Mouse (Mus musculus) urinary bladder, adult 2 months (tissue): ENCODE measurements around the gene Cyp2d22. TPM values are rescaled to one million over a fixed set of nuclear protein-coding genes. Genes with fewer than 3 reads are reported as not detected.

Source experiments
- polyA plus RNA-seq: library from polyadenylated mRNA; depleted of rRNA; stranded (reverse); fragments of >200 nt; gene quantifications from 2 replicates; pipeline ENCODE4 v1.2.3, GENCODE M21; 2012; rRNA removed

The Cyp2d22 gene
- polyA plus RNA-seq, 1 experiment, result 56.2 TPM

Other genes with a start within 250 kb of the Cyp2d22 start
- 55.3 and 68.9 TPM in 2 replicates for gene Srebf2, start 233.1 kb downstream of the Cyp2d22 start, polyA plus RNA-seq
- gene Shisa8, start 167.4 kb downstream of the Cyp2d22 start, polyA plus RNA-seq, result 0.10 TPM in 1 of 2 replicates, not detected in the other
- gene Tnfrsf13c, start 155.9 kb downstream of the Cyp2d22 start, polyA plus RNA-seq, result 0.15 and 0.16 TPM in 2 replicates
- gene Cenpm, start 135.5 kb downstream of the Cyp2d22 start, polyA plus RNA-seq, result 4.6 and 6.1 TPM in 2 replicates
- gene 1500009C09Rik, start 127.9 kb downstream of the Cyp2d22 start, polyA plus RNA-seq, result 0.06 and 0.10 TPM in 2 replicates
- gene Sept3, start 105.4 kb downstream of the Cyp2d22 start, polyA plus RNA-seq, result 1.0 and 1.2 TPM in 2 replicates
- not detected in 2 replicates for gene Wbp2nl, start 81.3 kb downstream of the Cyp2d22 start, polyA plus RNA-seq
- 84.6 and 87.2 TPM in 2 replicates for gene Naga, start 41.3 kb downstream of the Cyp2d22 start, polyA plus RNA-seq
- gene Pheta2, start 41.3 kb downstream of the Cyp2d22 start, polyA plus RNA-seq, result 3.9 and 4.8 TPM in 2 replicates
- 180 and 204 TPM in 2 replicates for gene Smdt1, start 41.3 kb downstream of the Cyp2d22 start, polyA plus RNA-seq
- gene Ndufa6, start 25.9 kb downstream of the Cyp2d22 start, polyA plus RNA-seq, result 429 and 475 TPM in 2 replicates
- gene Cyp2d11, start 13.8 kb upstream of the Cyp2d22 start, polyA plus RNA-seq, result not detected in 2 replicates
- gene Cyp2d10, start 26.9 kb upstream of the Cyp2d22 start, polyA plus RNA-seq, result 0.07 TPM in 1 of 2 replicates, not detected in the other
- not detected in 2 replicates for gene Cyp2d9, start 53.2 kb upstream of the Cyp2d22 start, polyA plus RNA-seq
- gene Cyp2d12, start 174.8 kb upstream of the Cyp2d22 start, polyA plus RNA-seq, result 0.28 and 0.72 TPM in 2 replicates
- gene Cyp2d34, start 240.7 kb upstream of the Cyp2d22 start, polyA plus RNA-seq, result not detected in 2 replicates